ENCODE assay signal across 14 mouse cellular contexts in the genomic region with DNA sequence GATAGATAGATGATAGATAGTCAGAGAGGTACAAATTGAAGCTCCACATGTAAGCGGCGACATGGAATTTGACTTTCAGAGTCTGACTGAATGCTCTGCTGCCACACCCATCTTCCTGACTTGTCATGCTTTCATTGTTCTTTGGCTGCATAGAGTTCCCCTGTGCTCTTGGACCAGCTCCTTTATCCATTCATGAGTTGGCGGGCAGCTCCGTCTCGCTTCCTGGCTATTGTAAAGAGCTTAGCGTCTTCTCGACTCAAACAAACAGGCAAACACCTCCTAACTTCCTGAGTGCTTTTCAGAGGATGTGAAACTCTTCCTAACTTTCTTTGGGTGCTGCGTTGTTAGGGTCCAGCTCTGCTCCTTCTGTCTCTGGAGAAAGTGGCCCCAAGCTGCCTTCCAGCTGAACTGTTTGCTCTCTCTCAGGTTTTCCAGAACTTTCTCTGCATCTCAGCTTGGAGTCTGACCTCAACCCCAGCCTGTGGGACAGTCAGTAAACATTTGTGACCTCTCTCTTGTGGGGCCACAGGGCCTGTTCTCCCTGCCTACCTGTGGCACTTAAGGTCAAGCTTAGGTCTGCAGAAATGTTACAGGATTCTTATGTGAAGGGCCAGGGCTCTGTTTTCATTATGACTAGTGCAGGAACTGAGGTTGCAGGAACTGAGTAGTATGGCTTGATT. TPM values are rescaled to one million over a fixed set of nuclear protein-coding genes. Genes with fewer than 3 reads are reported as not detected.
DNase-seq lines count a peak whose midpoint lies in the region; ATAC-seq and TF ChIP-seq lines count a peak whose summit lies in the region.
"Had no signal": no experiment of that assay in that cellular context is flagged by ENCODE, and none has a peak within 500 bp of the region (broad histone marks: within the 10 kb centered on the region; RNA-seq: fewer than 3 reads in every experiment).

No protein-coding gene starts in this region.

- intact Hi-C loops in heart, postnatal 25 days (cut with DNase I): loop anchor here (2.0 kb wide), 1 partner anchor 15 kb away; no protein-coding TSS in a partner anchor

- TF ChIP-seq EP300 in stomach, postnatal 0 days (optimal IDR thresholded peaks at IDR 0.05): no peak

- no peaks in the 10 kb centered on the region for H3K36me3 ChIP-seq in forebrain, embryonic 10.5 days (replicated peaks)
- H3K36me3 ChIP-seq in forebrain, embryonic 13.5 days (ENCODE audit: poor library complexity, severe bottlenecking): no peaks in the 10 kb centered on the region
- H3K36me3 ChIP-seq in liver, embryonic 16.5 days (ENCODE audit: control insufficient read depth, insufficient read depth): no peaks in the 10 kb centered on the region
- no peaks in the 10 kb centered on the region for H3K36me3 ChIP-seq in liver, embryonic 12.5 days
- no peaks in the 10 kb centered on the region for H3K36me3 ChIP-seq in stomach, postnatal 0 days (ENCODE audit: control insufficient read depth, insufficient read depth, low read length)
- H3K36me3 ChIP-seq: embryonic facial prominence, embryonic 13.5 days had no signal

- H3K27me3 ChIP-seq in forebrain, embryonic 10.5 days (ENCODE audit: poor library complexity, severe bottlenecking): no peaks in the 10 kb centered on the region
- no peaks in the 10 kb centered on the region for H3K27me3 ChIP-seq in forebrain, embryonic 13.5 days
- no peaks in the 10 kb centered on the region for H3K27me3 ChIP-seq in liver, embryonic 16.5 days (ENCODE audit: control insufficient read depth, insufficient read depth, low read depth, low read length)
- 0 out of 2 replicates have a peak, but pooled peaks cover under 1% of the 10 kb centered on the region for H3K27me3 ChIP-seq in liver, embryonic 12.5 days (replicated peaks)
- no peaks in the 10 kb centered on the region for H3K27me3 ChIP-seq in stomach, postnatal 0 days (ENCODE audit: control insufficient read depth, insufficient read depth, low read length)
- H3K27me3 ChIP-seq: embryonic facial prominence, embryonic 13.5 days had no signal

- TF ChIP-seq CTCF in stomach, postnatal 0 days (IDR thresholded peaks at IDR 0.05; ENCODE audit: low read depth): no peak

- H3K4me2 ChIP-seq in forebrain, embryonic 13.5 days: no peak overlapping the region
- H3K4me2 ChIP-seq in liver, embryonic 16.5 days (ENCODE audit: low read depth, low read length): no peak overlapping the region
- no peak overlapping the region for H3K4me2 ChIP-seq in liver, embryonic 12.5 days
- no peak overlapping the region for H3K4me2 ChIP-seq in stomach, postnatal 0 days (replicated peaks; ENCODE audit: low read depth)
- H3K4me2 ChIP-seq: embryonic facial prominence, embryonic 13.5 days had no signal

- no peak overlapping the region for H3K9ac ChIP-seq in forebrain, embryonic 13.5 days
- no peak overlapping the region for H3K9ac ChIP-seq in liver, embryonic 16.5 days (ENCODE audit: low read depth, low read length)
- no peak overlapping the region for H3K9ac ChIP-seq in liver, embryonic 12.5 days
- no peak overlapping the region for H3K9ac ChIP-seq in stomach, postnatal 0 days (ENCODE audit: low read length)
- H3K9ac ChIP-seq: embryonic facial prominence, embryonic 13.5 days; liver, embryonic 14.5 days had no signal

- WGBS in forebrain, embryonic 10.5 days: 51% methylated on average over 8 of the region's 8 CpGs
- WGBS in forebrain, embryonic 13.5 days: 29% methylated on average over 8 of the region's 8 CpGs
- WGBS in liver, embryonic 16.5 days (ENCODE audit: insufficient replicate concordance): 42% methylated on average over 8 of the region's 8 CpGs
- WGBS in liver, embryonic 12.5 days (ENCODE audit: insufficient replicate concordance): 51% methylated on average over 8 of the region's 8 CpGs
- WGBS in stomach, postnatal 0 days: 43% methylated on average over 8 of the region's 8 CpGs

- peak overlapping the region; percentile 9 for H3K27ac ChIP-seq in forebrain, embryonic 10.5 days
- H3K27ac ChIP-seq in forebrain, embryonic 13.5 days: no peak overlapping the region
- H3K27ac ChIP-seq in liver, embryonic 16.5 days (ENCODE audit: low read length): no peak overlapping the region
- no peak overlapping the region for H3K27ac ChIP-seq in liver, embryonic 12.5 days
- no peak overlapping the region for H3K27ac ChIP-seq in stomach, postnatal 0 days (replicated peaks)
- H3K27ac ChIP-seq: embryonic facial prominence, embryonic 13.5 days; liver, embryonic 14.5 days had no signal

- peaks cover 28% of the 10 kb centered on the region for H3K4me1 ChIP-seq in forebrain, embryonic 10.5 days
- H3K4me1 ChIP-seq in forebrain, embryonic 13.5 days: peaks cover 9% of the 10 kb centered on the region
- H3K4me1 ChIP-seq in liver, embryonic 16.5 days (ENCODE audit: control insufficient read depth, low read depth, low read length): no peaks in the 10 kb centered on the region; the same call in 1 of the 2 replicates
- 0 out of 2 replicates have a peak, but pooled peaks cover 6% of the 10 kb centered on the region for H3K4me1 ChIP-seq in liver, embryonic 12.5 days
- no peaks in the 10 kb centered on the region for H3K4me1 ChIP-seq in stomach, postnatal 0 days (replicated peaks; ENCODE audit: control insufficient read depth, insufficient read depth)
- H3K4me1 ChIP-seq: embryonic facial prominence, embryonic 13.5 days had no signal

- no peaks in the 10 kb centered on the region for H3K9me3 ChIP-seq in forebrain, embryonic 10.5 days
- H3K9me3 ChIP-seq in forebrain, embryonic 13.5 days (replicated peaks): no peaks in the 10 kb centered on the region
- no peaks in the 10 kb centered on the region for H3K9me3 ChIP-seq in liver, embryonic 16.5 days (replicated peaks; ENCODE audit: control insufficient read depth, low read length)
- H3K9me3 ChIP-seq in liver, embryonic 12.5 days (replicated peaks): no peaks in the 10 kb centered on the region
- no peaks in the 10 kb centered on the region for H3K9me3 ChIP-seq in stomach, postnatal 0 days (ENCODE audit: control insufficient read depth, low read length)
- H3K9me3 ChIP-seq: embryonic facial prominence, embryonic 13.5 days had no signal

- no peak overlapping the region for H3K4me3 ChIP-seq in forebrain, embryonic 10.5 days
- no peak overlapping the region for H3K4me3 ChIP-seq in forebrain, embryonic 13.5 days
- no peak overlapping the region for H3K4me3 ChIP-seq in liver, embryonic 16.5 days (ENCODE audit: low read depth, low read length)
- H3K4me3 ChIP-seq in liver, embryonic 12.5 days: no peak overlapping the region
- H3K4me3 ChIP-seq in stomach, postnatal 0 days (ENCODE audit: low read depth, low read length): no peak overlapping the region
- H3K4me3 ChIP-seq: embryonic facial prominence, embryonic 13.5 days had no signal

- no peak for ATAC-seq in forebrain, embryonic 13.5 days
- peak; percentile 45; the same call in 1 of the 2 replicates for ATAC-seq in liver, embryonic 16.5 days (ENCODE audit: low read depth)
- ATAC-seq in liver, embryonic 12.5 days: no peak
- ATAC-seq in stomach, postnatal 0 days (ENCODE audit: low FRiP score, low TSS enrichment): no peak
- ATAC-seq in inflammation-experienced regulatory T-cells, adult 6 months: no peak

- DNase-seq in forebrain, embryonic 10.5 days (ENCODE audit: extremely low spot score, low spot score): no peak
- DNase-seq in heart, postnatal 25 days (ENCODE audit: low spot score): peak; percentile 29
- DNase-seq in stomach, postnatal 0 days (ENCODE audit: low spot score): peak; percentile 15
- DNase-seq in cerebellum, postnatal 4 days (ENCODE audit: low spot score in 2 of 2): no peak
- DNase-seq: layer of hippocampus, postnatal 36 days had no signal

RNA-seq across cellular contexts. Expression of a gene that starts 13.6 kb away (rescaled TPM):
- not detected in 2 replicates for polyA plus RNA-seq in forebrain, embryonic 10.5 days (2016; fragmentation: Nextera tagmentation; extraction: Ambion mirVana)
- 0.91 TPM in 1 of 2 replicates, not detected in the other for polyA plus RNA-seq in forebrain, embryonic 13.5 days (2015; fragmentation: Nextera tagmentation; extraction: Ambion mirVana)
- not detected in 2 replicates for polyA plus RNA-seq in liver, embryonic 16.5 days (2015; fragmentation: Nextera tagmentation; extraction: Ambion mirVana)
- not detected in 2 replicates for polyA plus RNA-seq in liver, embryonic 12.5 days (2016; fragmentation: Nextera tagmentation; extraction: Ambion mirVana)
- total RNA-seq in heart, postnatal 25 days (2021): not detected
- polyA plus RNA-seq in stomach, postnatal 0 days (2015; fragmentation: Nextera tagmentation; extraction: Ambion mirVana): not detected in 2 replicates
- polyA plus RNA-seq in inflammation-experienced regulatory T-cells, adult 6 months (2017; shearing (Covaris generic)): not detected
- total RNA-seq: adrenal gland, adult 18-20 months; layer of hippocampus, postnatal 36 days; MEL; monocyte, adult 5-6 weeks had no signal
- polyA plus RNA-seq: embryonic facial prominence, embryonic 13.5 days; liver, embryonic 14.5 days had no signal

Comparison
In these comparisons a context has a peak if more than half of its experiments do, and no peak if none do; other contexts are left out.
1. DNase-seq: peak in heart, postnatal 25 days (single experiment) and stomach, postnatal 0 days (single experiment); none in forebrain, embryonic 10.5 days (single experiment) and cerebellum, postnatal 4 days (0 of 2).